Mouse (Mus musculus): ENCODE results near the gene Snrnp27.

GRCm38 (mm10) chr6:86732276-86733173 lies 48.2 kb upstream of the Snrnp27 start:
- TF ChIP-seq POLR2A (IDR thresholded peaks at IDR 0.05; ENCODE audit: borderline replicate concordance, extremely low read depth, insufficient read depth, insufficient read length, poor library complexity, severe bottlenecking) (no peak), CTCF (IDR thresholded peaks at IDR 0.05; ENCODE audit: borderline replicate concordance, extremely low read depth, insufficient read depth, insufficient read length) (no peak)

Data from brain, embryonic 14.5 days (tissue).